Mouse (Mus musculus) spleen, adult 2 months (tissue): ENCODE results near the gene Nfib. TPM values are rescaled to one million over a fixed set of nuclear protein-coding genes. Genes with fewer than 3 reads are reported as not detected.

Source experiments
- DNase-seq, 2 experiments: peaks; one replicate each; pipeline versions ENCODE4 v3.0.0 to v3.0.0-alpha.2; 2012 to 2021; ENCODE audit warnings: low spot score in 2 of 2, low read depth in 1 of 2
- H3K27ac ChIP-seq: fragments of 200-500 bp; 2 replicates; pipeline ENCODE4 v1.5.1; 2012; ENCODE audit warnings: low read length, inconsistent platforms; ENCODE audit not compliant: insufficient read depth
- H3K27me3 ChIP-seq: fragments of 200-500 bp; 2 replicates; pipeline ENCODE4 v1.6.1; 2012; ENCODE audit warnings: mild to moderate bottlenecking, moderate library complexity, low read length, inconsistent platforms; ENCODE audit not compliant: control insufficient read depth, insufficient read depth
- H3K36me3 ChIP-seq: fragments of 200-500 bp; 2 replicates; pipeline ENCODE4 v1.6.1; 2012; ENCODE audit warnings: mild to moderate bottlenecking, low read length, inconsistent platforms; ENCODE audit not compliant: control insufficient read depth, insufficient read depth
- H3K4me1 ChIP-seq: fragments of 200-500 bp; 2 replicates; pipeline ENCODE4 v1.6.1; 2011; ENCODE audit warnings: inconsistent platforms; ENCODE audit not compliant: control insufficient read depth, insufficient read depth, insufficient read length
- H3K4me3 ChIP-seq: fragments of 200-500 bp; 2 replicates; pipeline ENCODE4 v1.5.1; 2011; ENCODE audit warnings: mild to moderate bottlenecking, inconsistent platforms; ENCODE audit not compliant: insufficient read depth, insufficient read length; ENCODE audit errors: extremely low read depth
- CTCF ChIP-seq: fragments of 200-500 bp; IDR thresholded peaks from 2 replicates; pipeline ENCODE4 v1.5.1; 2011; ENCODE audit warnings: mild to moderate bottlenecking, inconsistent platforms; ENCODE audit not compliant: insufficient read depth, insufficient read length, insufficient replicate concordance; ENCODE audit errors: extremely low read depth
- POLR2A ChIP-seq: fragments of 200-500 bp; IDR thresholded peaks from 2 replicates; pipeline ENCODE4 v1.6.1; 2011; ENCODE audit warnings: low read depth, low read length, inconsistent platforms
- WGBS: fragments of 180-500 bp; shearing (Covaris S2); methylation state at CpG from one replicate; pipeline ENCODE4 v1.1.7; 2018; 5-methylcytosine and 5-hydroxymethylcytosine counted together
- polyA plus RNA-seq: library from polyadenylated mRNA; depleted of rRNA; stranded (reverse); fragments of >200 nt; gene quantifications from 2 replicates; pipeline ENCODE4 v1.2.3, GENCODE M21; 2012

Gene Nfib
- polyA plus RNA-seq, 1 experiment, result 2.3 TPM

DNA sequence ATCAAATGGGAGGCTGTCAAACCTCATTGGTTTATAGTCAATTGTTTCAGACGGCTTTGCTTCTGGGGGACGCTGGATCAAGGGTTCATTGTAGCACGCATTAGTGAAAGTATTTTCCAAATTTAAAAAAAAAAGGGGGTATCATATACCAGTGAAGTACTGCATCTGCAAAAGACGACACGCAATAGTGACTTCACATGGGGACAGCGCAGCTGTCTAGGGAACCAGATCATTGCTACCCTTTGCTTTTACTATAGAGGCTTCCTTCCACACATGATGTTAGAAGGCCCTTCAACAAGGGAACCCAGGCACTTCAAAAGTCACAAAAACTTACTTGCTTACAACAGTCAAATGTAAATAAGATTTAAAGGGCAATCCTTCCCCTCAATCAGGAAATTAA is 402.6 kb downstream of the Nfib start:
- 92% methylated on average over 6 of the region's 6 CpGs for WGBS

DNA sequence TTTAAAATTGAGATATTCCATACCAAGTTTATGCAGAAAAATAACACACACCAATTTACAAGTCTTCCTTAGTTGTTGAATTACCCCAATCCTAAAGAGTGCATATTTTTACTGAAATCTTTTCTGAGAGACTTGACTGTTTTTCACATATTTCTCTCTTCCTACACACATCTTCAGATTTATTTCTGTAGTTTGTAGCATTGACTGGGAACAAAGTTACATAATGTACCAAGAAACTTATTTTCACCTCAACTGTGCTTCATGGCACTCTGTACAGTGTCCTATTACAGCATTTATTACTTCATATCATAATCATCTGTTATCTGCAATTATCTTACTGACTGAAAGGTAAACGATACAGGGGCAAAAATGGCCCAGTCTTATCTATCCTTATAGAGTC is 406.9 kb downstream of the Nfib start:
- TF ChIP-seq POLR2A (no peak), CTCF (no peak)
- Histone ChIP-seq H3K4me3 (no peak overlapping the region), H3K4me1 (no peaks in the 10 kb centered on the region), H3K36me3 (no peaks in the 10 kb centered on the region), H3K27ac (no peak overlapping the region), H3K27me3 (no peaks in the 10 kb centered on the region)
- no peak for DNase-seq
- WGBS, result 74% methylated on average over 1 of the region's 1 CpGs

More for the DNA sequence above, 402.6 kb downstream of the Nfib start:
- no peak for TF ChIP-seq CTCF
- H3K27ac ChIP-seq, result no peak overlapping the region
- no peaks in the 10 kb centered on the region for H3K4me1 ChIP-seq
- H3K4me3 ChIP-seq, result no peak overlapping the region
- DNase-seq, result no peak
- H3K27me3 ChIP-seq, result no peaks in the 10 kb centered on the region
- no peaks in the 10 kb centered on the region for H3K36me3 ChIP-seq

DNA sequence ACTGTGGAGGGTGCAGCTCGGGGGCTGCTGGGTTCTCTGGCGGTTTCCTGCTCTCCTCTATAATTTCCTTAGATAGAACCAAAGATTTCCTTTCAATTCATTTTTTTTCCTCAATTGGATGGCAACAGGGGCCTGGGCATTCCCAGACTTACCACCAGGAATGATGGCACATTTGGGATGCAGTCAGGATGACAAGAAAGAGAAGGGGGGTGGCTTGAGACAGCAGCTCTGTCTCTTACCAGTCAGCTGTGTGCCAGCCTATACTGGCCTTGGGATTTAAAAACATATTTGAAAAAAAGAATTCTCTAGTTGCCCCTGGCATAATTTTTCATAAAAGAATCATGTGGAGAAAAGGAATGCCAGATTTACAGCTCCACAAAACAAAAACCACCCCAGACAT is 408.0 kb downstream of the Nfib start:
- WGBS, result 88% methylated on average over 2 of the region's 2 CpGs
- Histone ChIP-seq H3K4me3 (no peak overlapping the region), H3K36me3 (no peaks in the 10 kb centered on the region), H3K4me1 (no peaks in the 10 kb centered on the region), H3K27ac (no peak overlapping the region), H3K27me3 (no peaks in the 10 kb centered on the region)
- DNase-seq, result no peak
- TF ChIP-seq CTCF (no peak), POLR2A (no peak)

DNA sequence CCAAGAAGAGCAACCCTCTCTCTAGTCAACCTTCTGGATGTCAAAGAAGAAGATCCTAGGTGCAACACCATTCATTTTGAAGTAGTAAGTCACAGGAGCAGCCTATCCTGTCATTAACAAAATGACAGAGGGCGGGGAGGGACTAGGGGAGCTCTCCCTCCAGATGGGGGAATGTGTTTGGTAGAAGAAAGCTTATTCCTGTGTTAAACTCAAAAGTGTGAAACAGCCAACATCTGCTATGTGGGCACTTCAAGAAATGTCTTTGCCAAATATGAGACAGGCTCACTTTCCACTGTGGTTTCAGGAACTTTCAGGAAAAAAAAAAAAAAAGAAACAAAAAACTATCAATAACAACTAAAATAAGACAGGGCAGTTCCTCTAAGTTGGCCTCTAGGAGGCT is 411.5 kb downstream of the Nfib start:
- WGBS, result 76% methylated on average over 1 of the region's 1 CpGs

DNA sequence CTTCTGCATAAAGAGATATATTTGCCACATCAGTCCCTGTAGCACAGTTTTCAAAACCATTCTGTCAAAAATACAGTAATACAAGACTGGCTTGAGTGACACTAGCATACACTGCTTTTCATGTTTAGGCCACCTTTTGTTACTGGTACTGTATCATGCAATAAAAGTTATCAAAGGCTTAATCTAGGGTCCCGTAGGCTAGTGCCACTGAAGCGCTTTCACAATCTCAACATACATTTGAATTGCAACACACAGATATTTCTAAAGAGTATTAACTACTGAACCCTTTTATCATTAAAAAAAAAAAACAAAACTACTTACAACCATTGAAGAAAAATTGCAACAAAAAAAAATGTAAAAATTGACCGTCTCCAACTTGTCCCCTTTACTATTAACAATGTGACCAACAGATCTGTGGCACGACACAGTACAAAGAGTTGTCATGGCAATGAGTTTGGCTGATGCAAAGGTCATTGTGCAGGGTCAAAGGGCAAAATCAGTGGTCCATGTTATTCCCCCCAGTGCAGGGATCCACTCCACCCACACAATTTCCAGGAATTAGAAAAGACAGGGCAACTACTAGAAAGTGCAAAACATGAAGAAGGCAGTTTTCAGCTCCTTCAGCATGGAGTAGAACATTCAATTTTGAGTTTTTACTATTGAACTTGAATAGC is 414.2 kb downstream of the Nfib start:
- no peak overlapping the region for H3K4me3 ChIP-seq
- DNase-seq, result no peak
- no peaks in the 10 kb centered on the region for H3K4me1 ChIP-seq
- H3K27ac ChIP-seq, result no peak overlapping the region
- H3K27me3 ChIP-seq, result no peaks in the 10 kb centered on the region
- 86% methylated on average over 4 of the region's 4 CpGs for WGBS
- no peaks in the 10 kb centered on the region for H3K36me3 ChIP-seq
- no peak for TF ChIP-seq POLR2A
- no peak for TF ChIP-seq CTCF

More for the DNA sequence above, 411.5 kb downstream of the Nfib start:
- no peaks in the 10 kb centered on the region for H3K36me3 ChIP-seq
- no peak for TF ChIP-seq CTCF
- TF ChIP-seq POLR2A, result no peak
- no peak for DNase-seq
- no peak overlapping the region for H3K27ac ChIP-seq
- no peaks in the 10 kb centered on the region for H3K27me3 ChIP-seq
- H3K4me1 ChIP-seq, result no peaks in the 10 kb centered on the region
- H3K4me3 ChIP-seq, result no peak overlapping the region

DNA sequence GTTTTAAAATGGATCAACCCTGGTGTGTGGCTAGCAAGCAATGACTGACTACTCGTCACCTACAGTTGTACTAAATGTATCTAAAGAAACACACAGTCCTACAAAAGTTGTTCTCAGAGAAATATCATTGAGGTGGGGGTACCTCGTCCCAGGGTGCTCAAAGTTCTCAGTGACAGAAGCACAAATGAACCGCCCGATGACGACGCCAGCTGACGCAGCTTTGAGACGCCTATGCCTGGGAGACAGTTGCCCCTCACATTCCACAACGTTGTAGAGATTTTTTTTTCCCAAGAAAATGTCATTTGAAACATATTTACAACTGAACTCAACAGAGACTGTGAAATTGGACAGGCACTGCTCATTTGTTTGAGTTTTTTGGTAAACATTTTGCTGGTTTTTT is 414.9 kb downstream of the Nfib start:
- no peaks in the 10 kb centered on the region for H3K27me3 ChIP-seq
- TF ChIP-seq CTCF (no peak), POLR2A (no peak)
- WGBS, result 93% methylated on average over 9 of the region's 9 CpGs
- no peaks in the 10 kb centered on the region for H3K36me3 ChIP-seq
- DNase-seq, result no peak
- H3K27ac ChIP-seq, result no peak overlapping the region
- H3K4me3 ChIP-seq, result no peak overlapping the region
- H3K4me1 ChIP-seq, result no peaks in the 10 kb centered on the region

DNA sequence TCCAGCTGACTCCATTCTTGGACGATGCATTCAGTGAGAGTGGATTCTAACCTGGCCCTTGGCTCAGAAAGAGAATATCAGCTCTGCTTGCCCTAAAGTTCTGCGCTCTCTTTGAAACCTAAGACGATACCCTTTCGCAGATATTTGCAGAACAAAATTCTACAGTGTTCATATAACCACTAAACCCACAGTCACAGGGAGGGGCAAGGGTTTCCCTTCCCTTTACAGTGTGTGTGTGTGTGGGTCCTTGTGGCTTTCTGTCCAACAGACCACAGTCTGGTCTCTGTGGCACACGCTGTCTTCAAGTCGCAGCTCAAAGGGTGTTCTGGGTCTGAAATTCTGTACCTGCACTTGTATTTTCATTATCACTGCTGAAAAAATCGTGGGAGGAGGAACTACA is 416.0 kb downstream of the Nfib start:
- TF ChIP-seq POLR2A, result no peak
- H3K4me1 ChIP-seq, result no peaks in the 10 kb centered on the region
- no peaks in the 10 kb centered on the region for H3K27me3 ChIP-seq
- no peak for DNase-seq
- H3K27ac ChIP-seq, result no peak overlapping the region
- no peak overlapping the region for H3K4me3 ChIP-seq
- 41% methylated on average over 7 of the region's 7 CpGs for WGBS
- no peaks in the 10 kb centered on the region for H3K36me3 ChIP-seq
